Mouse (Mus musculus) mesoderm, embryonic 11.5 days (tissue): Measurements from ENCODE around the gene Papss1.
A peak's percentile ranks its signal among the peaks of the same experiment; 100 is the strongest.

Experiments used
- DNase-seq: peaks from one replicate; pipeline ENCODE4 v3.0.0-alpha.2; 2012; ENCODE audit warnings: low read depth, low spot score

Gene Papss1

GRCm38 (mm10) chr3:131631318-131631870 is 66.8 kb downstream of the Papss1 start:
- DNase-seq: no peak

DNA sequence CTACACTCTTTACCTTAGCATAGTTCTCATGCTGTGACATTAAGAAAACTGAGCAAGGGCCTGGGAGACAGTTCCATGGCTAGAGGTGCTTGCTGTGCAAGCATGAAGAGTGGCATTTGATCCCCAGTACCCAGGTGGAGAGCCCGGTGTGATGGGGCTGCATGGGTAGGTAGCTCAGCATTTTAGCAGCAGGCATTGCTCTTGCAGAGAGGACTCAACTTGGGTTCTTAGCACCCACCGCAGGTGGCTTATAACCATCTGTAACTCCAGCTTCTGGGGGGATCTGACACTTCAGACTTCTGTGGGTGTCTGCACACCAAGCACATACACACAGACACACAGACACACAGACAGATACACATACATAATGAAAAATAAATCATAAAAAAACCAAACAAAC is 69.5 kb downstream of the Papss1 start:
- DNase-seq: no peak

- peak; percentile 15 for DNase-seq
Observed at GRCm38 (mm10) chr3:131636126-131636525, 71.6 kb downstream of the Papss1 start.

GRCm38 (mm10) chr3:131637008-131637407 is 72.4 kb downstream of the Papss1 start:
- DNase-seq: no peak

DNA sequence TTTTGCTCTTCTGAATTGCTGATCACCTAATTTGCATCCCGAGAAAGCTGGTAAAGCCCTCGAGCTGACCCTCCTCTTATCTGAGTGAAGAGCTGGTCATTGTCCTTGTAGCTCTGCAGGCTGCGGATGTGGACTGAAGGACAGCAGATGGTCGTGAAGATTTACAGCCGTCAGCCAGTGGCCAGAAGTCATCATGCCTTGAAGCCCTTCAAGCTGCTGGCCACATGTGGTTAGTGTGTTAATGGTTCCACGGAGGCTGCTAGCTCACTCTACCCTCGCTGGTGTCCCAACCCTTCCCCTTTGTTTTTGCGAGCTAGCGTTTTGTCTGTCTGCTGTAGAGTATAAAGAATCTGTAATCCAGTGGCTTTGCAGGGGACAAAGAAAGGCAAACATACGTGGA is 73.1 kb downstream of the Papss1 start:
- peak; percentile 78 for DNase-seq

DNA sequence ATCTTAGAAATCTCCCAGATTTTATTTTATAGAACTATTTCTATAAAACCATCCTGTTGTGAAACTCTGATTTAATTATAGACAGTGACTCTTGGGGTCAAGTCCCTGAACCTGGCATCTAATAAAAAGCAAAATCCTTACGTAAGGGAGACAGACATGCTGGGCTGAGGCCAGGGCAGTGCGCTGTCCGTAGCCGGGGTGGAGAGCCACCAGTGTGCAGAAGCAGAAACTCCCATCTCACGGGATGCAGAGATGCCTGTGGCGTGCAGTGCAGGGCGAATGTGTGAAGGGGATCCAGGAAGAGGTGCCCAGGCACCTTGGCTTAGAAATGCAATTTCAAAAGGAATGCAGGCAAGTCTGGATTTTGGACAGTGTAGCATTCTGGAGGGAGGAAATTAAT is 73.6 kb downstream of the Papss1 start:
- DNase-seq: peak; percentile 15

DNA sequence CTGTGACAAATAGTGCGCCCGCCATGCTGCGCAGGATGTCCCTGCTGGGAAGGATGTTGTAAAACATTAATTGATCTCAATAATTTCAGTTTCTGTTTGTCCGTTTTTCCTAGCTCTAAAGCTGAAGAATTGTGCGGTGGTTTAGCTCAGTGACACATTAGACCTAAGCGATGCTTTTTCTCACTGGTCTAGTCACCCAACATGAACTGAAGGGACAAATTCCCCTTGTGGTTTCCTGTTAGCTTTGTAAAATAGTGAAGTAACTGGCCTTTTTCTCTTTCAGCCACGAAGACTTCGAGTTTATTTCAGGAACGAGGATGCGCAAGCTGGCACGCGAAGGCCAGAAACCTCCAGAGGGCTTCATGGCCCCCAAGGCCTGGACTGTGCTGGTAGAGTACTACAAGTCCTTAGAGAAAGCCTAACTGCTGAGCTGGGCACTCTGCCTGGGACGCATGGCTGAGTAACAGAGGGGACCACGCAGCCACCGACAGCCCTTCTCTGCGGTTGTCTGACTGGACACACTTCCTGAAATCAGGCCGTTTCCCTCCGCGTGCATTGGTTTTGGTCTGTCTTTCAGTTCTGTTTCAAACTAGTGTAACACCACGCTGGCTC is 78.2 kb downstream of the Papss1 start:
- no peak for DNase-seq

DNA sequence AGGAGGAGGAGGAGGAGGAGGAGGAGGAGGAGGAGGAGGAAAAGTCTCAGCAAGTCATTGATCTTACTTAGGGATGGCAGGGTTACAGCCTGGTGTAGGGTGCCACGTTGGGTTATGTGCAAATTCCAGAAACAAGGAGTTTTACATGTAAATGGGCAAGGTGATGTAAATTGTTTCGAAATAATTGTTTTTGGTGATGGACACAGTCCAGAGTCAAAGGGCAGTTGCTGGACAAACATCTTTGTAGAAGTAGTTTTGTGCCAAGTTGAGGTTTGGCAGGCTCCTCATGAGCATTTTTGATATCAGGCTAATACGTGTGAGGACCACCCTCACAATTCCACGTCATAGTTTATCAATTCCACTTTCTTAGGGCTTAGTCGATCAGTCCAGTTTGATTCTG is 80.6 kb downstream of the Papss1 start:
- no peak for DNase-seq

GRCm38 (mm10) chr3:131654366-131654765 is 89.8 kb downstream of the Papss1 start:
- DNase-seq: no peak

GRCm38 (mm10) chr3:131656032-131656431 is 91.5 kb downstream of the Papss1 start:
- no peak for DNase-seq

DNA sequence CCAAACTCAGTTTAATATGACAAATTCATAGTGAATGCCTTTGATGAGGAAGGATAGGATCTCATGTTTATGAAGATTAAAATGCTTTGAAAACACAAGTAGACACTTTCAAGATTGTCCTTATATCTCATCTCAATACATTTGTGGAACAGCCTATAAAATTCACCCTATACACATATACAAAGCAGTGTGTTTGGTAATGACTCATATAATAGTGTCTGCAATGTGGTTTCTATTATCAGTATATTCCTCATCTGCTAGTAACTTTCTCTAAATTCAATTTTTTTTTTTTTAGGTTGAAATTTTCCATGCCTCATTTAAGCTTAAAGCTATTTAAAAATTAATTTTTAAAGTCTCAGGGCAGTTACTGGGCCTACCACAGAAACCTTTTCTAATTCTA is 95.6 kb downstream of the Papss1 start:
- DNase-seq: no peak

DNA sequence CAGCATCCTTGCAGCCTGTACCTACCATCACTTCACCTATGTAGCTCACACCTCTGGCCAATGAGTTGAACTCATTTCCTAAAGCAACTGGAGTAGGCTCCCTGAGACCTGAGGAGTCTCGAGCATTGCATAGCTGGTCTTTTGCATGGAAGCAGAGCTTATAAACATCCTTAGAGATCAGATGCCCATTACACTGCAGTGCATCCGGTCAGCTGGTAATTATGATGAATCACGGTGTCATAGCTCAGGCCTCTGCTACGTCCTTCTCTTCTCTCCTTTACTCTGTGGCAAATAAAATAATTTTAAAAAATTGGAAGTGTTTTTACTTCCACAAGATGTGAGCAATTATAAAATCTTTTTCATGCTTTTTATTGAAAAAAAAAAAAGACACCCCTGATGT is 96.1 kb downstream of the Papss1 start:
- no peak for DNase-seq

DNA sequence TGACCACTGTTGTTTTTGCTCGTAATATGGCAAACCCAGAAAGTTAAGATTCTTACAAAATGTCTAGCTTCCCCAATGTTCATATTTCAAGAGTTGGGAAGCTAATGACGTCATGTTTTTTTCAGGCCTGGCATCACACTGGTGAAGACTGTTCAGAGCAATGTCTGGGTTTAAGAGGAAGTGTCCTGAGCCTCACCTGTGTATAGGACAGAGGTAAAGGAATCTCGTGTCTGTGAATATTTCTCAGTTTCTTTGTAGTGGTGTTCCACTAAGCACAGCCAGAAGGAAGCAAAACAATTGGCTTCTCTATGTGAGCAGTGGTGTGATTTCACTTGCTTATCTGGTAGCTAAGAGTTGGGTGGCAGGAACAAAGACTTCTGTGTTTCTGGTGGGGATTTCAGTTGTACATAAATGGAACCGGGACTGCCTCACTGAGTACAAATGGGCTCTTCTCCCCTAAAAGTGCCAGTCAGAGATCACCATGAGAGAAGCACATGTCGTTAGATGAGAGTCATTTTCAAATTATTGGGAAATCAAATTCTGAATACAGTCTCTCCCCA is 98.1 kb downstream of the Papss1 start:
- DNase-seq: no peak

DNA sequence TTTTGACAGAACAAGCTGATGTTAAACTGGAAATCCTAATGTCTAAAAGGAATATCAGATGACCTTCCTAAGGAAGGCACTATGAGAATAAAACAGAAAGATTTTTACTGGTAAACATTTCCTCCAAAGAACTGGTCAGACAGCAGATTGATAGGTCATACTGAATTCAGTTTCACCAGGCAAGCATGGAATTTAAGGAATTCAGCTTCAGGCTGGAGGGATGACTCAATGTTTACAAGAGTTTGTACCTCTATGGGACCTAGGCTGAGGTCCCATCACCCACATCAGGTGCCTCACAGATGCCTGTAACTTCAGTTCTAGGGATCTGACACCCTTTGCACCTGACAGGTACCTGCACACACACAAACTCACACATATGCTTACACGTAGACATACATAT is 105.3 kb downstream of the Papss1 start:
- peak; percentile 20 for DNase-seq

DNA sequence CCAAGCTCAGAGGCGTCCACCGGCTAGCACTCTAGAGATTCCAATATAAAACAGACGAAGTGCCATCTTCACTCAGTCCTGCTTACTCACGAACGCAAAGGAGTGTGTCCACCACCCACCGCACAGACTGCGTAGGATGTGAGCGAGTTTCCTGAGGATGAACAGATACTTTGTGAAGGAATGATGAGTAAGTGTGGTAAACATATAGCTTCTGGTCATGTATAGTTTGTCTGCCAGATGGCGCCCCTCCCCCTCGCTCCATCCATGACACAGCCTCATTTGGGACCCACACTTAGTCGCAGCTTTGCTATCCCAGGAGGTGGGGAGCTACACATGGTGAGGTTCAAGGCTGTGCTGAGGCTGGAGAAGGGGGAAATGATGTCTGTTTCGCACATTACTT is 121.5 kb downstream of the Papss1 start:
- DNase-seq: no peak

GRCm38 (mm10) chr3:131689949-131690348 is 125.4 kb downstream of the Papss1 start:
- DNase-seq: no peak

DNA sequence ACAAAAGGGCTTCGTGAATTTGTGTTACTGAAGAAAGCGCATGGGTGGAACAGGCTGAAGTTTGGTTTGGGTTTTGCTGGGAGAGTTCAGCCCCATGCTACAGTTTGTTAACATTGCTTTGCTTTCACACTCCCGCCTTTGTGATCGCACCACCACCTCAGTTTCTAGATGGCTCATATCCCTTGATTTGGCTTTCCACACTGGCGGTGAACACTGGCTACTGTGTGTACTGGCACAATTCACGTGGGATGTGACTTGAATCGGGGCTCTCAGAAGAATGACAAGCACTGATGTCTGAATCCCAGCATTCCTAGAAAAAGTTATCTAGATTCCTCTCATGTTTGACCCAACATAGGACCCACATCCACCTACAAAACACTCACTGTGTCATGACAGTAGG is 126.0 kb downstream of the Papss1 start:
- DNase-seq: no peak

- DNase-seq: no peak
Observed at GRCm38 (mm10) chr3:131691202-131691601, 126.6 kb downstream of the Papss1 start.
